Mouse (Mus musculus): ENCODE results near the gene St8sia1. TPM values are rescaled to one million over a fixed set of nuclear protein-coding genes. Genes with fewer than 3 reads are reported as not detected.

The St8sia1 gene
- polyA plus RNA-seq, 2 experiments: 0.93 to 1.3 TPM

DNA sequence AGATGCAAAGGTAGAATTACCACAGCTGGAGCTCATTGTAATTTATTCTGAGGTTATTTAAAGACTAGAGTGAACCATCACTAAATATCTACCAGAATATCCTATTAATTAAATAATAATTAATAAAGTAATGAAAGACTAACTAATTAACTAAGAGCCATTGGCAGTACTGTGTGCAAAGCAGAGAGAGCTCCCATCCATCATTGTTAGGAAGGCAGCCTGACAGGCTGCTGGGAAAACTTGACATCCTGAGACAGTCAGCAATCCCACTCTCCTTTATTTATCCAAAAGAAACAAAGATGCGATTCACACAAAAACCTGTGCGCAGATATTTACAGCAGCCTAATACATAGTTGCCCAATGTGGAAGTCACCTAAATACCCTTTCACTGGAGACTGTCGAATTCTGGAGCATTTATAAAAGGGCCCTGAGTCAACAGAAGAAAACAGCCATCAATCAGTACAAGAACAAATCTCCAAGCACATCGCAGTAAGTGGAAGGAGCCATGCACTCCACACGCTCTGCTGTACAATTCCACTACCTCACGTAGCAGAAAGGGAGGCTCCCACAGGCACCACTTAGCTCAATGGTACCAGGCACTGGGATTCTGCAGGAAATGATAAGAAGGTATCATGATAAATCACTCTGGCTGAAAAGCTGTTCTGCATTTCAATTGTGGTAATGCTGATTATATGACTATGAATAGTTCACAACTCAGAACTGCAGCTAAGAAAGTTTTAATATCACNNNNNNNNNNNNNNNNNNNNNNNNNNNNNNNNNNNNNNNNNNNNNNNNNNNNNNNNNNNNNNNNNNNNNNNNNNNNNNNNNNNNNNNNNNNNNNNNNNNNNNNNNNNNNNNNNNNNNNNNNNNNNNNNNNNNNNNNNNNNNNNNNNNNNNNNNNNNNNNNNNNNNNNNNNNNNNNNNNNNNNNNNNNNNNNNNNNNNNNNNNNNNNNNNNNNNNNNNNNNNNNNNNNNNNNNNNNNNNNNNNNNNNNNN lies 15.7 kb upstream of the St8sia1 start:
- DNase-seq (ENCODE audit: low spot score): no peak
- no peaks in the 10 kb centered on the region for H3K4me1 ChIP-seq (ENCODE audit: control insufficient read depth, insufficient read depth, low read length)
- H3K4me3 ChIP-seq (replicated peaks; ENCODE audit: low read length): no peak overlapping the region
- no peak for TF ChIP-seq POLR2A (IDR thresholded peaks at IDR 0.05; ENCODE audit: borderline replicate concordance, extremely low read depth, insufficient read depth, insufficient read length)
- H3K9ac ChIP-seq (ENCODE audit: low read depth, low read length, severe bottlenecking): no peak overlapping the region
- no peak overlapping the region for H3K27ac ChIP-seq (replicated peaks; ENCODE audit: low read depth, low read length)
- ATAC-seq (ENCODE audit: low FRiP score, low read depth): no peak
- H3K36me3 ChIP-seq (ENCODE audit: control insufficient read depth, insufficient read depth, low read length): no peaks in the 10 kb centered on the region
- 41% methylated on average over 6 of the region's 6 CpGs for WGBS
- H3K9me3 ChIP-seq (ENCODE audit: control insufficient read depth, low read length): no peaks in the 10 kb centered on the region
- H3K4me2 ChIP-seq (replicated peaks; ENCODE audit: low read depth, low read length, severe bottlenecking): no peak overlapping the region
- H3K27me3 ChIP-seq (ENCODE audit: control insufficient read depth, insufficient read depth, low read length): no peaks in the 10 kb centered on the region

GRCm38 (mm10) chr6:142977221-142977620 lies 13.0 kb upstream of the St8sia1 start:
- H3K36me3 ChIP-seq (ENCODE audit: control insufficient read depth, insufficient read depth, low read length): no peaks in the 10 kb centered on the region
- DNase-seq (ENCODE audit: low spot score): no peak
- H3K9ac ChIP-seq (ENCODE audit: low read depth, low read length, severe bottlenecking): no peak overlapping the region
- no peak overlapping the region for H3K4me2 ChIP-seq (replicated peaks; ENCODE audit: low read depth, low read length, severe bottlenecking)
- ATAC-seq (ENCODE audit: low FRiP score, low read depth): no peak
- 53% methylated on average over 1 of the region's 1 CpGs for WGBS
- no peaks in the 10 kb centered on the region for H3K27me3 ChIP-seq (ENCODE audit: control insufficient read depth, insufficient read depth, low read length)
- H3K4me3 ChIP-seq (replicated peaks; ENCODE audit: low read length): no peak overlapping the region
- TF ChIP-seq POLR2A (IDR thresholded peaks at IDR 0.05; ENCODE audit: borderline replicate concordance, extremely low read depth, insufficient read depth, insufficient read length): no peak
- H3K27ac ChIP-seq (replicated peaks; ENCODE audit: low read depth, low read length): no peak overlapping the region
- no peaks in the 10 kb centered on the region for H3K9me3 ChIP-seq (ENCODE audit: control insufficient read depth, low read length)
- no peaks in the 10 kb centered on the region for H3K4me1 ChIP-seq (ENCODE audit: control insufficient read depth, insufficient read depth, low read length)

- Histone ChIP-seq H3K4me3 (replicated peaks; ENCODE audit: low read length) (no peak overlapping the region), H3K4me1 (ENCODE audit: control insufficient read depth, insufficient read depth, low read length) (no peaks in the 10 kb centered on the region), H3K9me3 (ENCODE audit: control insufficient read depth, low read length) (no peaks in the 10 kb centered on the region), H3K27ac (replicated peaks; ENCODE audit: low read depth, low read length) (no peak overlapping the region), H3K9ac (ENCODE audit: low read depth, low read length, severe bottlenecking) (no peak overlapping the region), H3K36me3 (ENCODE audit: control insufficient read depth, insufficient read depth, low read length) (no peaks in the 10 kb centered on the region), H3K27me3 (ENCODE audit: control insufficient read depth, insufficient read depth, low read length) (no peaks in the 10 kb centered on the region), H3K4me2 (replicated peaks; ENCODE audit: low read depth, low read length, severe bottlenecking) (no peak overlapping the region)
- 92% methylated on average over 7 of the region's 7 CpGs for WGBS
- TF ChIP-seq POLR2A (IDR thresholded peaks at IDR 0.05; ENCODE audit: borderline replicate concordance, extremely low read depth, insufficient read depth, insufficient read length): no peak
- DNase-seq (ENCODE audit: low spot score): no peak
- ATAC-seq (ENCODE audit: low FRiP score, low read depth): no peak
Measured at GRCm38 (mm10) chr6:142973289-142973688, 9.0 kb upstream of the St8sia1 start.

DNA sequence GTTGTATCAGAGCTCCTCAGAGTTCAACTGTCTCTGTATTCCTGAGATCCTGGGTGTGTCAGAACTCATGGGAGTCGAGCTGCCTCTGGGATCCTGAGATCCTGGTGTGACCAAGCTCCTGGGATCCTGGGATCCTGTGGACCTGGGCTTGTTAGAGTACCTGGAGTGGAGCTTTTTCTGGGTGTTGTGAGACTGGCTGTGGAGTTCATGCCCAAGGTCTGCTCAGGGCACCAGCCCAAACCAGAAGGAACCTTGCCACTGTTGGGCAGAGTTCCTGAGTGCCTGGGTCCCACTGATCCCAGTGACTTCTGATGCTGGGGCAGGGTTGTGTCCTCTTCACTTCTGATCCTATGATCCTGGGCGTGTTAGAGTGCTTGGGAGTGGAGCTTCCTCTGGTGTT lies 8.0 kb upstream of the St8sia1 start:
- 63% methylated on average over 2 of the region's 2 CpGs for WGBS
- Histone ChIP-seq H3K4me1 (ENCODE audit: control insufficient read depth, insufficient read depth, low read length) (no peaks in the 10 kb centered on the region), H3K4me2 (replicated peaks; ENCODE audit: low read depth, low read length, severe bottlenecking) (no peak overlapping the region), H3K27ac (replicated peaks; ENCODE audit: low read depth, low read length) (no peak overlapping the region), H3K36me3 (ENCODE audit: control insufficient read depth, insufficient read depth, low read length) (no peaks in the 10 kb centered on the region), H3K9me3 (ENCODE audit: control insufficient read depth, low read length) (no peaks in the 10 kb centered on the region), H3K27me3 (ENCODE audit: control insufficient read depth, insufficient read depth, low read length) (no peaks in the 10 kb centered on the region), H3K4me3 (replicated peaks; ENCODE audit: low read length) (no peak overlapping the region), H3K9ac (ENCODE audit: low read depth, low read length, severe bottlenecking) (no peak overlapping the region)
- ATAC-seq (ENCODE audit: low FRiP score, low read depth) (no peak), DNase-seq (ENCODE audit: low spot score) (no peak)
- TF ChIP-seq POLR2A (IDR thresholded peaks at IDR 0.05; ENCODE audit: borderline replicate concordance, extremely low read depth, insufficient read depth, insufficient read length): no peak

DNA sequence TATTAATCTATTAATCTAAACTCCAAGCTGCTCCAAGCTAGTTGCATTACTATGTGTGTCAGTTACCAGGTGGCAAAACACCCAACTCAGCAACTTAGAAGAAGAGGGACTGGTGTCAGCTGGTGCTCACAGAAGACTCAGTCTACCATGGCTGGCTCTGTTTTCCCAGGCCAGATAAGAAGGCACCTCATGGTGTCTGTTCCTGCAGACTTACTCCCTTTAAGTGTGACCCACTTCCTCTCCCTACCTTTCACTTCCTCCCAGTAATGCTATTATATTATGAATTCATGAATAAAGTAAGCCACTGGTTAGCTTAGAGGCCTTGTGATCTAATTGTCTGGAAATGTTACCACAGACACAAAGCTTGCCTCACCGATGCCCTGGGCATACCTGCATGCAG lies 3.2 kb upstream of the St8sia1 start:
- Histone ChIP-seq H3K9me3 (ENCODE audit: control insufficient read depth, low read length) (no peaks in the 10 kb centered on the region), H3K36me3 (ENCODE audit: control insufficient read depth, insufficient read depth, low read length) (no peaks in the 10 kb centered on the region), H3K9ac (ENCODE audit: low read depth, low read length, severe bottlenecking) (no peak overlapping the region), H3K4me1 (ENCODE audit: control insufficient read depth, insufficient read depth, low read length) (0 out of 2 replicates have a peak, but pooled peaks cover 5% of the 10 kb centered on the region), H3K4me2 (replicated peaks; ENCODE audit: low read depth, low read length, severe bottlenecking) (no peak overlapping the region), H3K27me3 (ENCODE audit: control insufficient read depth, insufficient read depth, low read length) (peaks cover 10% of the 10 kb centered on the region; the same call in 1 of the 2 replicates), H3K4me3 (replicated peaks; ENCODE audit: low read length) (no peak overlapping the region), H3K27ac (replicated peaks; ENCODE audit: low read depth, low read length) (no peak overlapping the region)
- DNase-seq (ENCODE audit: low spot score) (no peak), ATAC-seq (ENCODE audit: low FRiP score, low read depth) (no peak)
- WGBS: 81% methylated on average over 1 of the region's 1 CpGs
- TF ChIP-seq POLR2A (IDR thresholded peaks at IDR 0.05; ENCODE audit: borderline replicate concordance, extremely low read depth, insufficient read depth, insufficient read length): no peak
